Mouse (Mus musculus) myocyte (in vitro differentiated cells): ENCODE results near the gene Anapc2.

Experiments
- CEBPB ChIP-seq: IDR thresholded peaks from 2 replicates; pipeline ENCODE4 v1.6.1; 2011; ENCODE audit warnings: mild to moderate bottlenecking, moderate library complexity; ENCODE audit not compliant: poor library complexity, insufficient read depth, severe bottlenecking
- E2F4 ChIP-seq: IDR thresholded peaks from one replicate; pipeline ENCODE4 v1.6.1; 2011; ENCODE audit warnings: mild to moderate bottlenecking, control low read depth, moderate library complexity; ENCODE audit not compliant: insufficient read depth
- MAX ChIP-seq: IDR thresholded peaks from one replicate; pipeline ENCODE4 v1.6.1; 2011; ENCODE audit warnings: low read depth, mild to moderate bottlenecking, control low read depth
- MYOD1 ChIP-seq, 3 experiments: IDR thresholded peaks; one replicate each; pipeline ENCODE4 v1.6.1; 2011; ENCODE audit warnings: control low read depth in 2 of 3, low read depth in 2 of 3, mild to moderate bottlenecking in 2 of 3, moderate library complexity in 1 of 3; ENCODE audit not compliant: insufficient read length in 2 of 3, control insufficient read depth in 1 of 3
- MYOG ChIP-seq, 3 experiments: IDR thresholded peaks; one replicate each; pipeline ENCODE4 v1.6.1; 2011; ENCODE audit warnings: control low read depth in 2 of 3, low read depth in 2 of 3, mild to moderate bottlenecking in 2 of 3; ENCODE audit not compliant: insufficient read length in 2 of 3, control insufficient read depth in 1 of 3, insufficient read depth in 1 of 3
- POLR2A ChIP-seq: IDR thresholded peaks from one replicate; pipeline ENCODE4 v1.6.1; 2011; ENCODE audit warnings: low read depth, mild to moderate bottlenecking, control low read depth, moderate library complexity; ENCODE audit not compliant: insufficient read length
- POLR2AphosphoS2 ChIP-seq: IDR thresholded peaks from one replicate; pipeline ENCODE4 v1.6.1; 2011; ENCODE audit warnings: low read depth, control low read depth; ENCODE audit not compliant: insufficient read length
- REST ChIP-seq: IDR thresholded peaks from one replicate; pipeline ENCODE4 v1.6.1; 2011; ENCODE audit warnings: mild to moderate bottlenecking, control low read depth, moderate library complexity; ENCODE audit not compliant: insufficient read depth, insufficient read length
- TCF12 ChIP-seq: IDR thresholded peaks from one replicate; pipeline ENCODE4 v1.6.1; 2011; ENCODE audit warnings: mild to moderate bottlenecking, control low read depth; ENCODE audit not compliant: poor library complexity, insufficient read depth, severe bottlenecking
- USF1 ChIP-seq: IDR thresholded peaks from one replicate; pipeline ENCODE4 v1.6.1; 2011; ENCODE audit warnings: low read depth, mild to moderate bottlenecking, control low read depth, moderate library complexity

DNA sequence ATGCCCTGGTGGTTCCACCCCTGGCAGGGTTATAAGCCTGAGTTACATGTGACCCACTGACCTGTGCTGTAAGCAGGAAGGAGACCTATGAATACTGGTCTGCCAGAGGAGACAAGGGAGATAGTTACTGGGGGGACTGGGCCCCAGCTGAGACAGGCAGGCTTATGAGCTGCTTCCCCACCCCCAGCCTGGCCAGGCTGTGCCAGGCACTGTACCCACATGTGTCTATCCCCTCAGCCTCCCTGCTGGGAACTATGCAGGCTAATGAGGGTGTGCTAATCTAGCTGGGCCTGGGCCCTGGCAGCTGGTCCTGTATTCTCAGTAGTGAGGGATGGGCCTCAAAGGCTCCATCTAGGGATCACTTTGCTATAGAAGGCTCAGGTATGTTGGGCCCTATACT, 5.0 kb upstream of the Anapc2 start:
- TF ChIP-seq USF1 (no peak), POLR2AphosphoS2 (no peak), POLR2A (no peak), MYOG (IDR thresholded peaks at IDR 0.05; ENCODE audit: control insufficient read depth in 1 of 3, insufficient read depth in 1 of 3, insufficient read length in 2 of 3, low read depth in 2 of 3) (peak in 1 of 3 experiments; percentile 60), CEBPB (no peak), REST (no peak), E2F4 (no peak), TCF12 (no peak), MYOD1 (IDR thresholded peaks at IDR 0.05; ENCODE audit: control insufficient read depth in 1 of 3, insufficient read length in 2 of 3, low read depth in 2 of 3) (peak in 1 of 3 experiments; percentile 42), MAX (no peak)
